In the genomic region with DNA sequence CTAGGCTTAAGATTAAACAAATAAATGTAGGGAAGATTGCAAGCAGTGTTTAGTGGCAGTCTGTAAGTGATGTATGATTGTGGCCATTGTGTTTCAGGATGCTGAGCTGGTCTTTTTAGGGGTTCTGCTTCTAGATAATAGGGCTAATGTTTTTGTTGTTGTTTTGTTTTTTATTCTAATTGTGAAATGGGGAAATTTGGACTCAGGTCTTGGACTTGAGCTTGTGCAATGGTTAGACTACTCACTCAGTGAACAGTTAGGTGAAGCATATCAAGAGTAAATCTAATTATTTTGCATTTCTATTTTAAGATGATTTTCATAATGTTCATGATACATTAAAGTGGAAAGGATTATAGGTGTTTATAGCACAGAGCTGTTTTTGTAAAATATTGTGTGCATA, we compare ENCODE assay signal across 16 mouse cellular contexts. TPM values are rescaled to one million over a fixed set of nuclear protein-coding genes. Genes with fewer than 3 reads are reported as not detected.
DNase-seq lines count a peak whose midpoint lies in the region; ATAC-seq lines count a peak whose summit lies in the region.
"Had no signal": no experiment of that assay in that cellular context is flagged by ENCODE, and none has a peak within 500 bp of the region (broad histone marks: within the 10 kb centered on the region; RNA-seq: fewer than 3 reads in every experiment).

No protein-coding gene starts in this region.

- DNase-seq in kidney, adult 11 months = no peak
- DNase-seq in midbrain, embryonic 11.5 days (ENCODE audit: low spot score, missing footprints) = peak; percentile 61
- no peak for DNase-seq in midbrain, embryonic 14.5 days
- no peak for DNase-seq in lung, postnatal 25 days (ENCODE audit: low spot score)
- no peak for DNase-seq in frontal cortex, postnatal 25 days (ENCODE audit: low spot score in 2 of 2)
- DNase-seq: adrenal gland, adult 2 months; cerebellum, adult 9-10 months; gastrocnemius, adult 2 months; heart, postnatal 10 days had no signal

- no peaks in the 10 kb centered on the region for H3K36me3 ChIP-seq in kidney, embryonic 15.5 days
- no peaks in the 10 kb centered on the region for H3K36me3 ChIP-seq in midbrain, embryonic 11.5 days (ENCODE audit: control insufficient read depth, insufficient read depth, low read length)
- H3K36me3 ChIP-seq in midbrain, embryonic 15.5 days (replicated peaks) = no peaks in the 10 kb centered on the region
- H3K36me3 ChIP-seq in midbrain, embryonic 14.5 days (ENCODE audit: control insufficient read depth, insufficient read depth, low read length) = no peaks in the 10 kb centered on the region
- H3K36me3 ChIP-seq: lung, embryonic 15.5 days had no signal

- H3K4me1 ChIP-seq in kidney, embryonic 15.5 days = peaks cover 22% of the 10 kb centered on the region
- H3K4me1 ChIP-seq in midbrain, embryonic 11.5 days (ENCODE audit: control insufficient read depth, insufficient read depth, low read length) = peaks cover 14% of the 10 kb centered on the region
- peaks cover 30% of the 10 kb centered on the region for H3K4me1 ChIP-seq in midbrain, embryonic 15.5 days
- peaks cover 17% of the 10 kb centered on the region for H3K4me1 ChIP-seq in midbrain, embryonic 14.5 days (ENCODE audit: control insufficient read depth, insufficient read depth, low read length)

- H3K27me3 ChIP-seq in kidney, embryonic 15.5 days = no peaks in the 10 kb centered on the region
- H3K27me3 ChIP-seq in midbrain, embryonic 11.5 days (ENCODE audit: control insufficient read depth, insufficient read depth, low read length) = no peaks in the 10 kb centered on the region
- H3K27me3 ChIP-seq in midbrain, embryonic 15.5 days (replicated peaks) = no peaks in the 10 kb centered on the region
- no peaks in the 10 kb centered on the region for H3K27me3 ChIP-seq in midbrain, embryonic 14.5 days (ENCODE audit: control insufficient read depth, insufficient read depth, low read length)
- H3K27me3 ChIP-seq: lung, embryonic 15.5 days had no signal

- ATAC-seq in kidney, embryonic 15.5 days (replicated peaks; ENCODE audit: low FRiP score) = no peak
- ATAC-seq in midbrain, embryonic 11.5 days (ENCODE audit: low FRiP score) = no peak
- no peak for ATAC-seq in midbrain, embryonic 15.5 days (replicated peaks)
- ATAC-seq in midbrain, embryonic 14.5 days (ENCODE audit: low FRiP score, low TSS enrichment) = no peak
- ATAC-seq: hindbrain, embryonic 16.5 days; intestine, postnatal 0 days had no signal

- no peak overlapping the region for H3K9ac ChIP-seq in kidney, embryonic 15.5 days
- no peak overlapping the region for H3K9ac ChIP-seq in midbrain, embryonic 11.5 days (ENCODE audit: low read length)
- no peak overlapping the region for H3K9ac ChIP-seq in midbrain, embryonic 15.5 days
- no peak overlapping the region for H3K9ac ChIP-seq in midbrain, embryonic 14.5 days (replicated peaks; ENCODE audit: low read length)
- H3K9ac ChIP-seq: lung, embryonic 15.5 days had no signal

- no peak overlapping the region for H3K27ac ChIP-seq in kidney, embryonic 15.5 days
- H3K27ac ChIP-seq in midbrain, embryonic 11.5 days (ENCODE audit: low read depth, low read length) = no peak overlapping the region
- no peak overlapping the region for H3K27ac ChIP-seq in midbrain, embryonic 15.5 days
- no peak overlapping the region for H3K27ac ChIP-seq in midbrain, embryonic 14.5 days (replicated peaks; ENCODE audit: low read depth, low read length)
- H3K27ac ChIP-seq: gastrocnemius, adult 2 months; kidney, postnatal 0 days; lung, embryonic 15.5 days; macrophage had no signal

- no peak overlapping the region for H3K4me3 ChIP-seq in kidney, embryonic 15.5 days (replicated peaks)
- no peak overlapping the region for H3K4me3 ChIP-seq in midbrain, embryonic 11.5 days (ENCODE audit: low read depth, low read length)
- H3K4me3 ChIP-seq in midbrain, embryonic 15.5 days = no peak overlapping the region
- no peak overlapping the region for H3K4me3 ChIP-seq in midbrain, embryonic 14.5 days (replicated peaks; ENCODE audit: low read depth, low read length)
- H3K4me3 ChIP-seq: gastrocnemius, adult 2 months; lung, embryonic 15.5 days had no signal

- H3K9me3 ChIP-seq in kidney, embryonic 15.5 days (replicated peaks) = no peaks in the 10 kb centered on the region
- H3K9me3 ChIP-seq in midbrain, embryonic 11.5 days (ENCODE audit: control insufficient read depth, low read length) = no peaks in the 10 kb centered on the region
- no peaks in the 10 kb centered on the region for H3K9me3 ChIP-seq in midbrain, embryonic 15.5 days
- no peaks in the 10 kb centered on the region for H3K9me3 ChIP-seq in midbrain, embryonic 14.5 days (ENCODE audit: control insufficient read depth, low read length)
- H3K9me3 ChIP-seq: lung, embryonic 15.5 days had no signal

- peak overlapping the region; percentile 5; the same call in 1 of the 2 replicates for H3K4me2 ChIP-seq in kidney, embryonic 15.5 days
- H3K4me2 ChIP-seq in midbrain, embryonic 11.5 days = no peak overlapping the region
- H3K4me2 ChIP-seq in midbrain, embryonic 15.5 days = no peak overlapping the region
- H3K4me2 ChIP-seq in midbrain, embryonic 14.5 days (ENCODE audit: low read length) = 0 out of 2 replicates have a peak overlapping the region, but pooled peaks have one; percentile 0
- H3K4me2 ChIP-seq: lung, embryonic 15.5 days had no signal

RNA-seq across cellular contexts. Expression of gene Fam193a, which starts 2.8 kb away (rescaled TPM):
- polyA plus RNA-seq in kidney, embryonic 15.5 days (2015; fragmentation: Nextera tagmentation; extraction: Ambion mirVana) = 10.6 and 13.0 TPM in 2 replicates
- polyA plus RNA-seq in midbrain, embryonic 11.5 days (2014; fragmentation: Nextera tagmentation; extraction: Ambion mirVana) = 14.4 and 15.3 TPM in 2 replicates
- 17.6 and 19.4 TPM in 2 replicates for polyA plus RNA-seq in midbrain, embryonic 15.5 days (2015; fragmentation: Nextera tagmentation; extraction: Ambion mirVana)
- polyA plus RNA-seq in midbrain, embryonic 14.5 days (2014; fragmentation: Nextera tagmentation; extraction: Ambion mirVana) = 20.8 and 21.9 TPM in 2 replicates

RNA-seq across cellular contexts. Expression of gene Rnf4, which starts 36.5 kb away (rescaled TPM):
- 174 and 181 TPM in 2 replicates for polyA plus RNA-seq in kidney, embryonic 15.5 days (2015; fragmentation: Nextera tagmentation; extraction: Ambion mirVana)
- 190 and 205 TPM in 2 replicates for polyA plus RNA-seq in midbrain, embryonic 11.5 days (2014; fragmentation: Nextera tagmentation; extraction: Ambion mirVana)
- polyA plus RNA-seq in midbrain, embryonic 15.5 days (2015; fragmentation: Nextera tagmentation; extraction: Ambion mirVana) = 130 and 132 TPM in 2 replicates
- 110 and 152 TPM in 2 replicates for polyA plus RNA-seq in midbrain, embryonic 14.5 days (2014; fragmentation: Nextera tagmentation; extraction: Ambion mirVana)

Comparison
In these comparisons a context has a peak if more than half of its experiments do, and no peak if none do; other contexts are left out.
1. H3K4me2 ChIP-seq: peak in kidney, embryonic 15.5 days (single experiment) and midbrain, embryonic 14.5 days (single experiment); none in midbrain, embryonic 11.5 days (single experiment) and midbrain, embryonic 15.5 days (single experiment).